Mouse (Mus musculus) adrenal gland, adult (tissue): ENCODE data around the gene Rsad2.
"Not testable (repeated sequence)": the region's sequence is repeated elsewhere in the genome, so short reads cannot be mapped to it uniquely, and the experiment has no call there.

Experiments used
- DNase-seq, 2 experiments: peaks; one replicate each; pipeline ENCODE4 v3.0.0; 2022 to 2023; ENCODE audit warnings: low spot score in 1 of 2; ENCODE audit not compliant: inconsistent age in 2 of 2

Gene Rsad2

GRCm38 (mm10) chr12:26449483-26449882 lies 6.8 kb downstream of the Rsad2 start:
- no peak for DNase-seq

GRCm38 (mm10) chr12:26446377-26447045 lies 9.7 kb downstream of the Rsad2 start:
- DNase-seq: peak; percentile 27 to 55

- peak in 1 of 2 experiments; percentile 52 for DNase-seq
These were observed 11.7 kb downstream of the Rsad2 start for GRCm38 (mm10) chr12:26444511-26444910.

GRCm38 (mm10) chr12:26444054-26444453 lies 12.2 kb downstream of the Rsad2 start:
- DNase-seq: peak; percentile 77 to 94

- no peak for DNase-seq
These were observed 16.9 kb downstream of the Rsad2 start for GRCm38 (mm10) chr12:26439366-26439765.

- DNase-seq: no peak
These were observed 18.3 kb downstream of the Rsad2 start for GRCm38 (mm10) chr12:26437950-26438349.

- peak in 1 of 2 experiments; percentile 57 for DNase-seq
These were observed 19.9 kb downstream of the Rsad2 start for GRCm38 (mm10) chr12:26436334-26436733.

GRCm38 (mm10) chr12:26428771-26429170 lies 27.5 kb downstream of the Rsad2 start:
- not testable (repeated sequence) for DNase-seq

- peak in 1 of 2 experiments; percentile 81 for DNase-seq
These were observed 31.4 kb downstream of the Rsad2 start for GRCm38 (mm10) chr12:26424841-26425240.

GRCm38 (mm10) chr12:26418322-26418721 lies 37.9 kb downstream of the Rsad2 start:
- no peak for DNase-seq

- peak in 1 of 2 experiments; percentile 81 for DNase-seq
These were observed 39.5 kb downstream of the Rsad2 start for GRCm38 (mm10) chr12:26416636-26417295.

GRCm38 (mm10) chr12:26415104-26415771 lies 41.0 kb downstream of the Rsad2 start, which contains the start of gene Rnf144a:
Gene Rnf144a, minus strand, starts transcription at chr12:26415254.
- peak; percentile 87 to 96 for DNase-seq

GRCm38 (mm10) chr12:26414451-26415103 lies 41.7 kb downstream of the Rsad2 start:
- DNase-seq: no peak

GRCm38 (mm10) chr12:26413961-26414411 lies 42.3 kb downstream of the Rsad2 start:
- DNase-seq: peak in 1 of 2 experiments; percentile 75

GRCm38 (mm10) chr12:26412802-26413201 lies 43.5 kb downstream of the Rsad2 start:
- peak in 1 of 2 experiments; percentile 56 for DNase-seq

- DNase-seq: no peak
These were observed 44.3 kb downstream of the Rsad2 start for GRCm38 (mm10) chr12:26411841-26412450.

- no peak for DNase-seq
These were observed 45.8 kb downstream of the Rsad2 start for GRCm38 (mm10) chr12:26410443-26410842.

GRCm38 (mm10) chr12:26408707-26409106 lies 47.5 kb downstream of the Rsad2 start:
- DNase-seq: no peak

- DNase-seq: peak; percentile 68 to 87
These were observed 51.2 kb downstream of the Rsad2 start for GRCm38 (mm10) chr12:26404781-26405702.
